Mouse (Mus musculus): ENCODE data around the gene Lst1.

DNA sequence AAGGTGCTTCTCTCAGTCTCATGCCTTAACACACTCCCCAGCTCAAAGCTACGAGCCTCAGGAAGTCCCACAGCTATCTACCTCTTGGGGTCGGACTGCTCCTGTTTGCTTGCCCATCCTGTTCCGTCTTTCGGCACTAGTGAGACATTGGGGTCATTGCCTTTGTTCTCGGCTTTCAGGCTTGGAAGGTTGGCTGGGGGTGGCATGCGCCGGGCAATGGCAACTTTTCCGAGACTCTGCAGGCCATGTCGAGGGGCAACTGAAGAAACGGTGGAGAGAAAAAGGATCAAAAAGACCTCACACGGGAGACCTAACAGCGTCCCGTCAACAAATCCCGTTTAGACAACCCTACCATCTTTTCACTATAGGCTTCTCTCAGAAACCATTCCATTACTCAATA, 26.1 kb downstream of the Lst1 start:
- no peak for TF ChIP-seq CTCF (IDR thresholded peaks at IDR 0.05; ENCODE audit: borderline replicate concordance, insufficient read depth, low read length)
- TF ChIP-seq POLR2A (IDR thresholded peaks at IDR 0.05; ENCODE audit: low read depth, low read length) = no peak

Measured in embryonic fibroblast, embryonic 13.5 days (primary cell).